Mouse (Mus musculus) midbrain, embryonic 11.5 days (tissue): ENCODE results near the gene Gm281. TPM values are rescaled to one million over a fixed set of nuclear protein-coding genes. Genes with fewer than 3 reads are reported as not detected.

Experiments used
- ATAC-seq: fragments of 200-750 bp; cut with Nextera tagmentation; 2 replicates; pipeline ENCODE4 v1.8.0; 2017; ENCODE audit warnings: moderate TSS enrichment, moderate library complexity; ENCODE audit not compliant: low FRiP score
- DNase-seq: peaks from one replicate; pipeline ENCODE4 v3.0.0; 2015; ENCODE audit warnings: low spot score; ENCODE audit errors: missing footprints
- H3K27ac ChIP-seq: fragments of 300-500 bp; sonication (generic); 2 replicates; pipeline ENCODE4 v1.5.1; 2014; ENCODE audit warnings: low read depth, low read length
- H3K27me3 ChIP-seq: fragments of 300-500 bp; sonication (generic); 2 replicates; pipeline ENCODE4 v1.6.1; 2014; ENCODE audit warnings: mild to moderate bottlenecking, low read length, moderate library complexity, mixed read lengths; ENCODE audit not compliant: control insufficient read depth, insufficient read depth
- H3K36me3 ChIP-seq: fragments of 300-500 bp; sonication (generic); 2 replicates; pipeline ENCODE4 v1.6.1; 2014; ENCODE audit warnings: mild to moderate bottlenecking, low read length, moderate library complexity, mixed read lengths; ENCODE audit not compliant: control insufficient read depth, insufficient read depth
- H3K4me1 ChIP-seq: fragments of 300-500 bp; sonication (generic); 2 replicates; pipeline ENCODE4 v1.6.1; 2014; ENCODE audit warnings: low read length; ENCODE audit not compliant: control insufficient read depth, insufficient read depth
- H3K4me2 ChIP-seq: fragments of 300-500 bp; sonication (generic); 2 replicates; pipeline ENCODE4 v1.6.1; 2014; ENCODE audit warnings: mild to moderate bottlenecking, moderate library complexity
- H3K4me3 ChIP-seq: fragments of 300-500 bp; sonication (generic); 2 replicates; pipeline ENCODE4 v1.5.1; 2014; ENCODE audit warnings: low read depth, low read length
- H3K9ac ChIP-seq: fragments of 300-500 bp; sonication (generic); 2 replicates; pipeline ENCODE4 v1.6.1; 2014; ENCODE audit warnings: low read length
- H3K9me3 ChIP-seq: fragments of 300-500 bp; sonication (generic); 2 replicates; pipeline ENCODE4 v1.6.1; 2016; ENCODE audit warnings: low read length; ENCODE audit not compliant: control insufficient read depth
- WGBS: fragments of 180-500 bp; shearing (Covaris S2); extraction: QIAGEN DNeasy Blood & Tissue Kit; methylation state at CpG from one replicate; pipeline ENCODE4 v1.1.7; 2014; 5-methylcytosine and 5-hydroxymethylcytosine counted together
- polyA plus RNA-seq: library from polyadenylated mRNA; unstranded; fragments of >200 nt; fragmentation: Nextera tagmentation; extraction: Ambion mirVana; gene quantifications from 2 replicates; pipeline ENCODE4 v1.2.1, GENCODE M21; 2014

The Gm281 gene
- polyA plus RNA-seq, 1 experiment from 2014 or later: not detected

- 92% methylated on average over 7 of the region's 7 CpGs for WGBS
- no peak overlapping the region for H3K4me2 ChIP-seq
- no peak overlapping the region for H3K4me3 ChIP-seq
- DNase-seq (no peak), ATAC-seq (no peak)
- no peak overlapping the region for H3K9ac ChIP-seq
- H3K27me3 ChIP-seq: no peaks in the 10 kb centered on the region
- no peaks in the 10 kb centered on the region for H3K9me3 ChIP-seq
- H3K36me3 ChIP-seq: peaks cover 17% of the 10 kb centered on the region; the same call in 1 of the 2 replicates
- H3K4me1 ChIP-seq: no peaks in the 10 kb centered on the region
- no peak overlapping the region for H3K27ac ChIP-seq
Observed at GRCm38 (mm10) chr14:13948345-13948744, 34.1 kb upstream of the Gm281 start.

- DNase-seq: no peak
- Histone ChIP-seq H3K27ac (no peak overlapping the region), H3K9me3 (no peaks in the 10 kb centered on the region), H3K4me3 (no peak overlapping the region), H3K9ac (no peak overlapping the region), H3K27me3 (no peaks in the 10 kb centered on the region), H3K4me1 (no peaks in the 10 kb centered on the region), H3K4me2 (no peak overlapping the region), H3K36me3 (peaks cover 8% of the 10 kb centered on the region; the same call in 1 of the 2 replicates)
- WGBS: 91% methylated on average over 4 of the region's 4 CpGs
- ATAC-seq: no peak
Observed at GRCm38 (mm10) chr14:13944686-13945085, 30.4 kb upstream of the Gm281 start.

GRCm38 (mm10) chr14:13934052-13934371, 19.7 kb upstream of the Gm281 start:
- no peaks in the 10 kb centered on the region; the same call in 1 of the 2 replicates for H3K4me1 ChIP-seq
- 53% methylated on average over 5 of the region's 5 CpGs for WGBS
- no peak overlapping the region; the same call in 1 of the 2 replicates for H3K4me3 ChIP-seq
- no peak overlapping the region for H3K9ac ChIP-seq
- H3K4me2 ChIP-seq: peak overlapping the region; percentile 42
- no peak overlapping the region for H3K27ac ChIP-seq
- DNase-seq (no peak), ATAC-seq (no peak)
- no peaks in the 10 kb centered on the region for H3K36me3 ChIP-seq
- H3K27me3 ChIP-seq: no peaks in the 10 kb centered on the region
- H3K9me3 ChIP-seq: no peaks in the 10 kb centered on the region

GRCm38 (mm10) chr14:13933290-13934051, 19.2 kb upstream of the Gm281 start:
- Histone ChIP-seq H3K9ac (peak overlapping the region; percentile 33; the same call in 1 of the 2 replicates), H3K27me3 (no peaks in the 10 kb centered on the region), H3K4me3 (peak overlapping the region; percentile 15), H3K4me1 (no peaks in the 10 kb centered on the region; the same call in 1 of the 2 replicates), H3K27ac (no peak overlapping the region), H3K9me3 (no peaks in the 10 kb centered on the region), H3K36me3 (no peaks in the 10 kb centered on the region), H3K4me2 (peak overlapping the region; percentile 42)
- 31% methylated on average over 31 of the region's 31 CpGs for WGBS
- ATAC-seq (peak; percentile 70), DNase-seq (no peak)

GRCm38 (mm10) chr14:13917630-13918029, 3.4 kb upstream of the Gm281 start:
- Histone ChIP-seq H3K9me3 (no peaks in the 10 kb centered on the region), H3K4me2 (no peak overlapping the region), H3K36me3 (no peaks in the 10 kb centered on the region), H3K4me1 (no peaks in the 10 kb centered on the region), H3K4me3 (no peak overlapping the region), H3K27ac (no peak overlapping the region), H3K27me3 (no peaks in the 10 kb centered on the region), H3K9ac (no peak overlapping the region)
- ATAC-seq (peak; percentile 81; the same call in 1 of the 2 replicates), DNase-seq (peak; percentile 93)
- 41% methylated on average over 3 of the region's 3 CpGs for WGBS

GRCm38 (mm10) chr14:13917208-13917607, 2.9 kb upstream of the Gm281 start:
- DNase-seq (no peak), ATAC-seq (0 out of 2 replicates have a peak, but pooled peaks have one; percentile 24)
- H3K9ac ChIP-seq: no peak overlapping the region
- no peak overlapping the region for H3K4me2 ChIP-seq
- no peaks in the 10 kb centered on the region for H3K27me3 ChIP-seq
- WGBS: 90% methylated on average over 10 of the region's 10 CpGs
- H3K9me3 ChIP-seq: no peaks in the 10 kb centered on the region
- no peak overlapping the region for H3K4me3 ChIP-seq
- no peak overlapping the region for H3K27ac ChIP-seq
- H3K36me3 ChIP-seq: no peaks in the 10 kb centered on the region
- no peaks in the 10 kb centered on the region for H3K4me1 ChIP-seq

- no peak overlapping the region for H3K4me3 ChIP-seq
- ATAC-seq: no peak
- no peaks in the 10 kb centered on the region for H3K36me3 ChIP-seq
- no peaks in the 10 kb centered on the region for H3K9me3 ChIP-seq
- 76% methylated on average over 4 of the region's 4 CpGs for WGBS
- H3K9ac ChIP-seq: no peak overlapping the region
- no peak overlapping the region for H3K27ac ChIP-seq
- no peak overlapping the region for H3K4me2 ChIP-seq
- no peaks in the 10 kb centered on the region for H3K4me1 ChIP-seq
- DNase-seq: no peak
- H3K27me3 ChIP-seq: no peaks in the 10 kb centered on the region
Observed at GRCm38 (mm10) chr14:13915207-13915606, 929 bp upstream of the Gm281 start.

- DNase-seq: no peak
- Histone ChIP-seq H3K9me3 (no peaks in the 10 kb centered on the region), H3K9ac (no peak overlapping the region), H3K4me2 (no peak overlapping the region), H3K27me3 (no peaks in the 10 kb centered on the region), H3K27ac (no peak overlapping the region), H3K4me3 (no peak overlapping the region), H3K4me1 (no peaks in the 10 kb centered on the region), H3K36me3 (no peaks in the 10 kb centered on the region)
- WGBS: 94% methylated on average over 2 of the region's 2 CpGs
- ATAC-seq: no peak
Observed at GRCm38 (mm10) chr14:13910148-13910547, 4.1 kb downstream of the Gm281 start.

- no peak for ATAC-seq
- 90% methylated on average over 7 of the region's 7 CpGs for WGBS
- no peaks in the 10 kb centered on the region for H3K36me3 ChIP-seq
Observed at GRCm38 (mm10) chr14:13907145-13907544, 7.1 kb downstream of the Gm281 start.

More at GRCm38 (mm10) chr14:13907145-13907544, 7.1 kb downstream of the Gm281 start:
- H3K4me2 ChIP-seq: no peak overlapping the region
- no peaks in the 10 kb centered on the region for H3K4me1 ChIP-seq
- H3K4me3 ChIP-seq: no peak overlapping the region
- H3K27me3 ChIP-seq: no peaks in the 10 kb centered on the region
- H3K9me3 ChIP-seq: no peaks in the 10 kb centered on the region
- DNase-seq: no peak
- H3K27ac ChIP-seq: no peak overlapping the region
- no peak overlapping the region for H3K9ac ChIP-seq
